Mouse (Mus musculus) erythroblast, embryonic 14.5 days (primary cell): Measurements from ENCODE around the gene Wbp11. TPM values are rescaled to one million over a fixed set of nuclear protein-coding genes. Genes with fewer than 3 reads are reported as not detected.

Experiments
- H3K27me3 ChIP-seq: 2 replicates; pipeline ENCODE4 v1.6.1; 2012; ENCODE audit warnings: inconsistent platforms; ENCODE audit not compliant: control insufficient read depth
- H3K36me3 ChIP-seq: 2 replicates; pipeline ENCODE4 v1.6.1; 2012; ENCODE audit warnings: mild to moderate bottlenecking, inconsistent platforms; ENCODE audit not compliant: control insufficient read depth
- H3K4me1 ChIP-seq: 2 replicates; pipeline ENCODE4 v1.6.1; 2012; ENCODE audit warnings: inconsistent platforms; ENCODE audit not compliant: control insufficient read depth
- H3K4me3 ChIP-seq: replicated peaks from 2 replicates; pipeline ENCODE3; 2012; ENCODE audit warnings: moderate library complexity, mild to moderate bottlenecking, inconsistent platforms
- H3K9me3 ChIP-seq: 2 replicates; pipeline ENCODE4 v1.6.1; 2012; ENCODE audit warnings: low read length, inconsistent platforms, mixed read lengths; ENCODE audit not compliant: control insufficient read depth
- GATA1 ChIP-seq: IDR thresholded peaks from 2 replicates; pipeline ENCODE4 v1.6.1; 2012; ENCODE audit warnings: low read length, inconsistent platforms, mixed read lengths
- TAL1 ChIP-seq: IDR thresholded peaks from 3 replicates; pipeline ENCODE4 v1.6.1; 2012; ENCODE audit warnings: low read length, inconsistent platforms, mixed read lengths
- polyA plus RNA-seq: library from polyadenylated mRNA; stranded (reverse); fragments of >175 nt; gene quantifications from 2 replicates; pipeline ENCODE4 v1.2.3, GENCODE M21; 2012

Gene Wbp11
- polyA plus RNA-seq, 1 experiment: 29.6 TPM

- no peaks in the 10 kb centered on the region for H3K9me3 ChIP-seq
- no peak for TF ChIP-seq GATA1
- TF ChIP-seq TAL1: no peak
- no peak overlapping the region for H3K4me3 ChIP-seq
- H3K36me3 ChIP-seq: peaks cover 68% of the 10 kb centered on the region
- peaks cover 33% of the 10 kb centered on the region for H3K4me1 ChIP-seq
- H3K27me3 ChIP-seq: no peaks in the 10 kb centered on the region
Measured at GRCm38 (mm10) chr6:136847790-136848189, 19.8 kb upstream of the Wbp11 start.

GRCm38 (mm10) chr6:136847267-136847666 is 19.2 kb upstream of the Wbp11 start:
- no peak for TF ChIP-seq TAL1
- TF ChIP-seq GATA1: no peak
- Histone ChIP-seq H3K36me3 (peaks cover 62% of the 10 kb centered on the region), H3K9me3 (no peaks in the 10 kb centered on the region), H3K27me3 (no peaks in the 10 kb centered on the region), H3K4me3 (no peak overlapping the region), H3K4me1 (peaks cover 30% of the 10 kb centered on the region)

GRCm38 (mm10) chr6:136845706-136846480 is 17.9 kb upstream of the Wbp11 start:
- TF ChIP-seq GATA1 (no peak), TAL1 (no peak)
- no peak overlapping the region for H3K4me3 ChIP-seq
- H3K4me1 ChIP-seq: peaks cover 28% of the 10 kb centered on the region
- H3K9me3 ChIP-seq: no peaks in the 10 kb centered on the region
- no peaks in the 10 kb centered on the region for H3K27me3 ChIP-seq
- peaks cover 54% of the 10 kb centered on the region for H3K36me3 ChIP-seq

GRCm38 (mm10) chr6:136844903-136845302 is 16.9 kb upstream of the Wbp11 start:
- no peaks in the 10 kb centered on the region for H3K9me3 ChIP-seq
- H3K4me3 ChIP-seq: no peak overlapping the region
- peaks cover 44% of the 10 kb centered on the region for H3K36me3 ChIP-seq
- no peak for TF ChIP-seq GATA1
- TF ChIP-seq TAL1: no peak
- no peaks in the 10 kb centered on the region for H3K27me3 ChIP-seq
- H3K4me1 ChIP-seq: peaks cover 23% of the 10 kb centered on the region

GRCm38 (mm10) chr6:136837323-136837722 is 9.3 kb upstream of the Wbp11 start:
- Histone ChIP-seq H3K4me1 (no peaks in the 10 kb centered on the region), H3K36me3 (no peaks in the 10 kb centered on the region), H3K9me3 (no peaks in the 10 kb centered on the region), H3K4me3 (no peak overlapping the region), H3K27me3 (peaks cover 15% of the 10 kb centered on the region)
- no peak for TF ChIP-seq TAL1
- TF ChIP-seq GATA1: no peak

- no peaks in the 10 kb centered on the region for H3K4me1 ChIP-seq
- H3K4me3 ChIP-seq: no peak within 1 kb of the TSS
- peaks cover 30% of the 10 kb centered on the region for H3K27me3 ChIP-seq
- no peak for TF ChIP-seq TAL1
- no peak for TF ChIP-seq GATA1
- H3K36me3 ChIP-seq: no peaks in the 10 kb centered on the region
- H3K9me3 ChIP-seq: no peaks in the 10 kb centered on the region
Measured at GRCm38 (mm10) chr6:136835352-136835751, 7.3 kb upstream of the Wbp11 start, which contains the start of gene Smco3. Gene Smco3, minus strand, starts transcription at chr6:136835452.

- Histone ChIP-seq H3K9me3 (no peaks in the 10 kb centered on the region), H3K4me3 (no peak overlapping the region), H3K27me3 (peaks cover 30% of the 10 kb centered on the region), H3K36me3 (no peaks in the 10 kb centered on the region), H3K4me1 (peaks cover 14% of the 10 kb centered on the region)
- TF ChIP-seq TAL1 (no peak), GATA1 (no peak)
Measured at GRCm38 (mm10) chr6:136831712-136832111, 3.7 kb upstream of the Wbp11 start.

GRCm38 (mm10) chr6:136828681-136829080 is 648 bp upstream of the Wbp11 start:
- Histone ChIP-seq H3K9me3 (no peaks in the 10 kb centered on the region), H3K27me3 (peaks cover 17% of the 10 kb centered on the region), H3K4me3 (peak overlapping the region; percentile 91), H3K4me1 (peaks cover 22% of the 10 kb centered on the region), H3K36me3 (peaks cover 24% of the 10 kb centered on the region)
- TF ChIP-seq GATA1 (no peak), TAL1 (no peak)

- TF ChIP-seq TAL1: no peak
- TF ChIP-seq GATA1: no peak
- peak within 1 kb of the TSS; percentile 91 for H3K4me3 ChIP-seq
- H3K27me3 ChIP-seq: peaks cover 17% of the 10 kb centered on the region
- H3K4me1 ChIP-seq: peaks cover 22% of the 10 kb centered on the region
- H3K9me3 ChIP-seq: no peaks in the 10 kb centered on the region
- peaks cover 32% of the 10 kb centered on the region for H3K36me3 ChIP-seq
Measured at GRCm38 (mm10) chr6:136827516-136827880, 535 bp downstream of the Wbp11 start, which contains the start of gene BC049715. Gene BC049715, plus strand, starts transcription at chr6:136827626.

- H3K9me3 ChIP-seq: no peaks in the 10 kb centered on the region
- H3K4me1 ChIP-seq: peaks cover 22% of the 10 kb centered on the region
- H3K27me3 ChIP-seq: peaks cover 13% of the 10 kb centered on the region
- peaks cover 36% of the 10 kb centered on the region for H3K36me3 ChIP-seq
- H3K4me3 ChIP-seq: peak overlapping the region; percentile 91
- TF ChIP-seq TAL1: no peak
- TF ChIP-seq GATA1: no peak
Measured at GRCm38 (mm10) chr6:136827116-136827515, 917 bp downstream of the Wbp11 start.
